Mouse (Mus musculus) erythroid progenitor cell, adult 5-6 weeks (primary cell): ENCODE data around the gene Gal3st2. TPM values are rescaled to one million over a fixed set of nuclear protein-coding genes. Genes with fewer than 3 reads are reported as not detected.
"Not testable (repeated sequence)": the region's sequence is repeated elsewhere in the genome, so short reads cannot be mapped to it uniquely, and the experiment has no call there.

Experiments
- ATAC-seq: replicated peaks from 2 replicates; pipeline ENCODE4 v1.8.0; 2016; ENCODE audit warnings: moderate number of reproducible peaks, mild to moderate bottlenecking, moderate TSS enrichment, inconsistent platforms; ENCODE audit not compliant: poor library complexity, low FRiP score, severe bottlenecking
- total RNA-seq, 2 experiments: library from RNA; stranded (forward) in 1 of 2; stranded (reverse) in 1 of 2; fragments of 150-400 nt in 1 of 2; fragments of 186-747, 209-891 nt in 1 of 2; gene quantifications; 2 replicates each; pipeline versions ENCODE4 v1.2.3 to v1.2.4; 2015 to 2017; ENCODE audit warnings: low replicate concordance in 2 of 2

Gene Gal3st2
- total RNA-seq (2015; ENCODE audit: low replicate concordance) (not detected in 2 replicates), total RNA-seq (2017; ENCODE audit: low replicate concordance) (not detected in 2 replicates)

DNA sequence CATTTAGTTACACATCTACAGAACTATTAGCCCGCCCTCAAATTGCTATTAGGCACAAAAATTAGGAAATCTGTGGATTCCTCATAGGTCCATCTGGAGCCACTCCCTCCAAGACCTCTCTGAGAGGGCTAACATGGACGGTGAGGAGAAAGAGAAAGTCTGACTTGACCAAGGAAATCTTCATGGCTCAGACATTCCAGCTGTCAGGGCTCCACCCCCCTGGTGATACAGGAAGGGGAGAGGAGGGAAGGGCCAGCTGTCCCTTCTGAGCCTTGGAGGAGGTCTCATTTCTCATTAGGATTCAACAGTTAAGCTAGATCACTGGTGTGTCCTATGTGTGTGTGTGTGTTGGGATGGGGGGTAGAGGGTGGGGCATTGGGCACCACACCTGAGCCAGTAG, at the start of gene Gal3st2:
Gal3st2 (plus strand) TSS at position 259 of the 400 bp plus-strand sequence.
- ATAC-seq = not testable (repeated sequence)

DNA sequence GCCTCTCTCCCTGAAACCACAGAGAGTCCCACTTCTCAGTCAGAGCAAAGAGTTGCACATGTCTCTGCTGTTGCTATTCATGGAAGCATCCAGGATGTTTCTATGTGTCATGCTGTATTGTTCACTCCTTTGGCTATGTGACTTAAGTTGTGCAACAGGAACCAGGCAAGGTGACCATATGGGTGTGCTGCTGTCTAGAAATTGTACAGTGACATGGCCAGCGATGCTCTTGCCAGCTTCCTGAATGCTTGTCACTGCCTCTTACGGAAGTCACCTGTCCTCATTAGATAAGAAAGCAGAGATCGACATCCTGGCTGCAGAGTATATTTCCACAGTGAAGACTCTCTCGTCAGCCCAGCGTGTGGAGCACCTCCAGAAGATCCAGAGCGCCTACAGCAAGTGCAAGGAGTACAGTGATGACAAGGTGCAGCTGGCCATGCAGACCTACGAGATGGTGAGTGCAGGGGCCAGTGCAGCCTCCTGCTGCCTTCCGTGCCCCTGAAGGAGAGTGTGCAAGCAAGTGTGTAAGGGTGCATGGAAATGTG, 49.5 kb upstream of the Gal3st2 start:
- ATAC-seq = no peak

DNA sequence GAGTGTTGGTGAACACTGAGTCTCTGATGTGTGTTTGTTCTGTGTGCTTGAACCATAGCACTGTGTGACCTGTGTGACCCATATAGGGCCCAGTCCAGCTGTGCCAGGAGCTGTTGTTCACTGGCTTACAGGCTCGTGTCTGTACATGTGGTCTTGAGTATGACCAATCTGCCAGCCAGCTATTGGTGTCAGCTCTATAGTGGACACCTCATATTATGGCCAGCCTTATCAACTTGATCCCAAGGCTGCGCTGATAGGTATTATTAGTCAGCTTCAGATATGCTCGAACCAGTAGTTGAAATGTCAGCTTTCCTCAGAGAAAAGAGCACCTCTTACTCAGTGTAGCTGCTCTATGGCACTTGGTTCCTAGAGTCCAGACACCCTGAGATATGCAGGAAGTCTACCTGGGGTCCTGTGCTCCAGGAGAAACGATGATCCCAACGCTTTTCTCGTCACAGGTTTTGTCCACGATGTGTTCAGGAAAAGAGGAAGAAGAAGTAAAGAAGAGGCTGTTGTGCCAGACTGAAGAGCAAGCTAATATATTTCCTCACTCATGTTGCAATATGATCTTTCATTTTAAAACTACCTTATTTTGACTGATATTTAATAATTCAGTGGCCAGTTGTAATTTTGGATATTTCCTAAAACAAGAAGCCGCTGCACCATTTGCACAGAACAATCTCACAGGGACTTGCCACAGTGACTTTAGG, 43.1 kb upstream of the Gal3st2 start:
- no peak for ATAC-seq

DNA sequence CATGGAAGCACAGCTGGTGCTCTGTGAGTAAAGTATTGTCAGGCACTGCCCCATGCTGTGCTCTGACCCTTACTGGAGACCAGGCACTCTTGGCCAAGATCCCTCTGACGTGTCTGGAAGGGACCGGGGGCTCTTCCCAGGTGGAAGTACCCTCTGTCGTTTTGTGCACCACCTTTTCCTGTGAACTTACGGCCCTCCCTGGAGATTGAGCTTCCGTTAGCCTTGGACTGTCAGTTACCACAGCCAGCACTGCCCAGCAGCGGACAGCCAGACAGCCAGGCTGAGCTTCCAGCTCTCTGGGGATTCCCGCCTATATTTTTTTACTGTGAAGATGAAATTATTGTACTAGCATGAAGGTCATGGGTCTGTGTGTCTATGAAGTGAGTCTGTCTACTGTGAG, 42.4 kb upstream of the Gal3st2 start:
- no peak for ATAC-seq

DNA sequence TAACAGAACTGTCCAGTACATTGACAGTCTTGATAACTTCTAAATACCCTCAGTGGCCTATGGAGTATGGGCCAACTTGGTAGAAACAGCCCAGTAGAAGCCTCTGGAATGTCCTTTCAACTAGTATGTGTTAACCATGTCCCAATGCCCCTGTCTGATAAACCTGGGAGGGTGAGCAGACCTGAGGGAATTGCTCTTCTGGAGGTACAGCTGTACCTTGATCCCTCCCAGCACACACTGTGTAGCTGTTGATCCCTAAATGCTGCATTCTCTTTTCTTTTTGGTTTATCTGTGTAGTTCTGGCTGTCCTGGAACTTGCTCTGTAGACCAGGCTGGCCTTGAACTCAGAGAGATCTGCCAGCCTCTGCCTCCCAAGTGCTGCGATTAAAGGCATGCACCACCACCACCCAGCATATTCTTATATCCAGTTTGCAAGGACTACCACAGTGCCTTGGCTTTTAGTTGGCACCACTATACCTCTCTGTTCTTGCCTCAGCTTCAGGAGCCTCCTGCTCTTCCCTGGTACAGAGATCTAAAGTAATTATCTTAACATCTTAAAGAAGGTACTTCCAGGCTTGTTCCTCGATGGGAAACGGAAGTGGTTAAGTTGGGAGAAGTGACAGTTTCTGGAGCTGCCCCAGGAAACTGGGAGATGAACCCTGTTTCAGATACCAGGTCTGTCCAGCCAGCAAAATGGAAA, 37.2 kb upstream of the Gal3st2 start:
- ATAC-seq = no peak

DNA sequence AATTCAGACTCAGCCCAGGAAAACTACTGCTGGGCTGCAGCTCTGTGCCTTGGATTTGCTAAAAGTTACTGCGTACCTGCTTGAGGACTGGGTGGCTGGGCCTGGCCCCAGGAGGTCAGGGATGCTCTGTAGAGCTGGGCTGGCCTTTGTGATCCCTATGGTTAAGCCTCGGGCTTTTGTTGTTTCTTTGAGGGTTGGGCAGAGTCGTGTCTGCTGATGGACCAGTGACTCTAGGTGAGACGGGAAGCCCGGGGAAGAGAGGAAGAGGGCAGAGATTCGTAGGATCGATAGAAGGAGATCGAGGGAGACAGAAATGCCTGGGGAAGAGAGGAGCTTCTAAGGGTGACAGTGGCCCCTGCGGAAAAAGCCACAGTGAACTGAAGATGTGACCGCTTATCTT, 36.5 kb upstream of the Gal3st2 start, which contains the start of gene D2hgdh:
D2hgdh (plus strand) TSS at position 301 of the 400 bp plus-strand sequence.
- ATAC-seq = peak; percentile 44

DNA sequence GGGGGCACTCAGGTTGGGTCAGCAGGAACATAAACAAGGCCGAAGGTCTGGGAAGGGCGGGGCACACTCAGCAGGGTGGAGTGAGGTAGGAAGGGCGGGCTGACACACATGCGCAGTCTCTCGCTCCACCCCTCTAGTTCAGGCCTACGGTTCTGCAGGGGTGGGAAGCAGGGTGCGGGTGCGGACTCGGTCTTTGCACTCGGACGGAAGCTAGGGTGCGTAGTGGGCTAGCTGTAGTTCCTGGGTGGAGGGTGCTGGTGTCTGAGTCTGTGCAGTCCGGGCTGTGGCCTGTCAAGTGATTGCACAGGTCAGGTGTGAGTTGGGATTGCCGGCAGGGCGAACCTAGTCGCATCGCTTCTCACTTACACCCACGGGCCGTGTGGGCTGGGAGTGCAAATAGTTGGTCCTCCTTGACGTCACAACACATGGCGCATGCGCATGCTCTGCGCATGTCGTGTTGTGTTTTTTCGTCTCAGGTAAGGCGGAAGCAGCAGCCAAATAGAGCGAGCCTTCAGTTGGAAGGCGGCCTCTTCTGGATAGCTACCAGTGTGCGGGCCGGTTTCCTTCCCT, 35.9 kb upstream of the Gal3st2 start:
- peak; percentile 93 for ATAC-seq

DNA sequence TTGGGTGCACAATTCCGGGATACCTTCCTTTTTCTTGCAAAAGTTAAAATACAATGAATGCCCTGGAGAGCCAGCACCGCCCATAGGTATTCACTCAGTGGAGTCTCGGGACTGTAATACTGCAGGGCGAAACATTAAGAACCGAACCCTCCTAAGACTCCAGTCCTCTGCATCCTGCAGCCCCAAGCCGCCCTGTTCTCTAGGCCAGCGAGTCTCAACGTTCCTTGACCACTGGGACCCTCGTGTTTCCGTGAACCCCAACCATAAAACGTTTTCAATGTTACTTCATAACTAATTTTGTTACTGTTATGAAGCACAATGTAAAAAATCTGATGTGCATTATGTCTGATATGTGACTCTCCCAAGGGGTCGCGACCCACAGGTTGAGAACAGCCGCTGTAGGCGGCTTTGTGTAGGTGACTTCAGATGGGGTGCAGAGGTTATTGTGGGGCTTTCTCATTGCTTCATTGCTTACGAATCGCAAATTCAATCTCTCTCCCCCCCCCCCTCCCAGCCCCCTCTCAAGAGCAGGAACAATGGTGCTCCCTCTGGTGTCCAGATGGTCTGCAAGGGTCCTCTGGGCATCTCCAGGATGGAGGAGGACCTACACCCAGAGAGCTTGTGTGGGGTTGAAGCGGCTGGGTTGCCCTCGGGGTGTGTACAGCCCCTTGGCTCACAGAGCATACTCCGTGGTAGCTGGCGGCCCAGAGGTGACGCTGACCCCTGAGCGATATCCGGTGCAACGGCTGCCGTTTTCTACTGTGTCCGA, 35.2 kb upstream of the Gal3st2 start:
- 0 out of 2 replicates have a peak, but pooled peaks have one; percentile 15 for ATAC-seq

DNA sequence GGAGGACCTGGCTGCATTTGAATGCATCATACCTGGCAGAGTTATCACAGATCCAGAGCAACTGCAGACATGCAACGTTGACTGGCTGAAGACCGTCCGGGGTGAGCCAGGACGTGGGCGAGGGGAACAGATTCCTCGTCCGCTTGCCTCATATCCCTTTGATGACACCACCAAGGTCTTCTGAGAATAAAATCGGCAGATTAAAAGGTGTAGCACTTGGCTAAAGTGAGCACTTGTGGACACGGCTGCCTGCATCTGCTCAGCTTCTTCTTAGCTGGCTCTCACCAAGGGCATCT, 34.6 kb upstream of the Gal3st2 start:
- no peak for ATAC-seq

DNA sequence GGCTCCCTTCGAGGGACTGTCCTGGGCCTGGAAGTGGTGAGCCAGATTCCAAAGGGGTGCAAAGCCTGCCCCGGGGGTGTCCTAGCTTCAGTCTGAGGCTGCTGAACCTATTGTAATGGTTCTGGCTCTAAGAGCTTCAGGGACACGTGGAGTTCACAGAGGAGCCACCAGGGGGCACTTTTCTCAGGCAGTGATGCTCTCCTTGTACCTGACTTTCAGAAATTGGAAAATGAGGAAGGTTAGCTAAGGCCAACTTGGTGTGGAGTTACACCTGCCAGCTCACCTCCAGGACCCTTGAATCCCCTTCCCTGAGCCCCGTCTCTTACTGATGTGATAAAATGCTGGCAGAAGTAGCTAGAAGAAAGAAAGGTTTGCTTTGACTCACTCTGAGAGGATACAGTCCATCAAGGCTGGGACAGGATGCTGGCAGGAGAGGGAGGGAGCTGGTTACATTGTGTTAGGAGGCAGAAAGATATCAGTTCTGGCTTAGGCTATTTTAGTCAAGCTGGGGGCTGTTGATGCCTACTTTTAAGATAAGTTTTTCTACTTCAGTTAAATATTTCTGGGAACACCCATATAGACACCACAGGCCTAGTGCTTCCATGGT, 28.2 kb upstream of the Gal3st2 start:
- ATAC-seq = peak; percentile 67

DNA sequence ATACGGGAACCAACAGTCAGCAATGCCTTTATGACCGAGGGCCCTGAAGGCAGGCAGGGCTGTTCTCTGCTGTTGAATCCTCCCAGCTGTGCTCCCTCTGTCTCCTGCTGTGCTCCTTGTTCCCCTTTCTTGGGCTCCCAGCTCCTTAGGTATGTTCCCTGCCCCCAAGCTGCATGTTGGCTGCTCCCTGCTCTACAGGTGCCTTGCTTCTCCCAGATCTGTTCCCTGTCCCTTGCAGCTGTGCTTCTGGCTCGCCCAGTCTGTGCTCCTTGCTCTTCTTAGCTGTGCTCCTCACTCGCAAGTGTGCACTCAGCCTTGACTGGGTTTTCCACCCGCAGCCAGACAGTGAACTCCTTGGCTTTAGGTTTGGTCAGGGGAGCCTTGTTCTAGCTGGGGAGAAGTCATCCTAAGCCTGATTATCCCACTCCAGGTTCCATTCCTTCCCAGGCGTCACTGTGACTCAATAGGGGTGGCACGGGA, 26.4 kb upstream of the Gal3st2 start:
- ATAC-seq = no peak

DNA sequence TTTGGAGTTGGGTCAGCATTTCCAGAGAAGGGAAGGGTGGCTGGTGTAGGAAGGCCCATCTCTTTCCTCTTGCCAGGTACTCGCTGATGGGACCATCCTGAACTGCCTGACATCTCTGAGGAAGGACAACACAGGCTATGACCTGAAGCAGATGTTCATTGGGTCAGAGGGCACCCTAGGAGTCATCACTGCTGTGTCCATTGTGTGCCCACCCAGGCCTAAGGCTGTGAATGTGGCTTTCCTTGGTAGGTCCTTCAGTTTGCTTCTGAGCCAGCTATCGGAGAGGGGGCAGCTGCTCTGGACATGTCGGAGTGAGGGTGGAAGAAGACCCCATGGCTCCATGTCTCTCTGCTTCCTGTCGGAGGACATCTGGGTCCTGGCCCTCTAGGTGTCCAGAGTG, 25.9 kb upstream of the Gal3st2 start:
- no peak for ATAC-seq

DNA sequence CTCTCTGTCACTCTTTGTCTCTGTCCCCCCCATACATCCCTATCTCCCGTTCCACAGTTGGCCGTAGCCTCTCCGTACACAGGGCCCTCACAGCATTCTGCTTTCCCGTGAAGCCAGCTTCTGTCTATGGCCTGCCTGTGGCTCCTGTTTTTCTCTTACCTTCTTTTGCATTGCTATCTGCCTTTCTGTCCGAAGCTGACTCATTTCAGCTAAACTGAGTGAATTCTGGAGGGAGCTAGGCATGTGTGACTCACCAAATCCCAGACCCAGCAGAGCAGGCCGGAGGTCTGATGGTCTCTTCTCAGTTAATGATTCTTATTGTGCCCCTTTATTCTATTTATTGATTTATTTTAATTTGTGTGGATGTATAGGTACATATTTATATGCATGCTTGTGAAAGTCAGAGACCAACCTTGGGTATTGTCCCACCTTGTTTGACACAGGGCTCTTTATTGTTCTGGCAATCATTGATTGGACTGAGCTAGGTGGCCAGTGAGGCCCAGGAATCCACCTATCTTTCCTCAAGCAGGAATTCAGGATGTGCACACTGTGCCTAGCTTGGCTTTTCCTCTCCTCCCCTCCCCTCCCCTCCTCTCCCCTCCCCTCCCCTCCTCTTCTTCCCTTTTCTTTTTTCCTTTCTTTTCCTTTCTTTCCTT, 25.1 kb upstream of the Gal3st2 start:
- ATAC-seq = no peak

DNA sequence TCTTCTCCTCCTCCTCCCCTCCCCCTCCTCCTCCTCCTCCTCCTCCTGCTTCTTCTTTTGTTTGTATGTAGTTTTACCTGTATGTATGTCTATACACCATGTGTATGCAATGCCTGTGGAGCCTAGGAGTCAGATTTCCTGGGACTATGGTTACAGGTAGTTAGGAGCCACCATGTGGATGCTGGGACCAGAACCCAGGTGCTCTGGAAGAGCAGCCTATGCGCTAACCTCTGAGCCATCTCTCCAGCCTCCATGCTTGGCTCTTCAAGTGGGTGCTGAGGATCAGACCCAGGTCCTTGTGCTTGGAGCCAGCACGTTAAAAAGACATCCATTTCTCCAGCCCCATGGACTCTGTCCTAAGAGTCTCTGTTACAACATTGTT, 24.6 kb upstream of the Gal3st2 start:
- no peak for ATAC-seq

DNA sequence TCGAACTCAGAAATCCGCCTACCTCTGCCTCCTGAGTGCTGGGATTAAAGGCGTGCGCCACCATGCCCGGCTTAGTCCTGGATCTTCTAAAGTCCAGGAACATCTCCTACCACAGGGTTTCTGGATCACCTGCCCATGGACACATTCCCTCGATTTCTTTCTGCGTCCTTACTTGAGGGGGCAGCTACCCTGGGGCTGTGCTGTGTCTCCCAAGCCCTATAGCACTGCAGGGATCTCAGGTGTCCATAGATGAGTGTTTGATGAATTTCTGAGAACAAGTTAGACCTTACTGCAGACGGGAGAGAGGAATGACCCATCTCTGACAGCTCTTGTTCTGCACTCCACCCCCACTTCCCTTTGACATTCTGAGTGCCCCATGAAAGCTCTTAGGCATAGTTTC, 23.8 kb upstream of the Gal3st2 start:
- no peak for ATAC-seq

DNA sequence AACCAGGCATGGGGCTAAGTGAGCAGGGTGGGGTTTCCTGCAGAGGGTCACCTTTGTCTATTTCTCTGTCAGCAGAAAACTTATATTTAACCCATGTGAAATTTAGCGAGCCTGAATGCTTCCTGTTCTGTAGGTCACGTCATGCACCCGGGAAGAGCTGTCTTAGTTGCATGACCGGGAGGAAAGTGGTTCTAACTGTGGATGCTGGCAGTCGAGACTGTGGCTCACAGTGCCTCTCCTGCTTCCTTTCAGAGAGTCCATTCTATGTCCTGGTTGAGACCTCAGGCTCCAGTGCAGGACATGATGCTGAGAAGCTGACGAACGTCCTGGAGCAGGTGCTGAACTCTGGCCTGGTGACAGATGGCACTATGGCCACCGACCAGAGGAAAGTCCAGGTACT, 22.5 kb upstream of the Gal3st2 start:
- not testable (repeated sequence) for ATAC-seq

DNA sequence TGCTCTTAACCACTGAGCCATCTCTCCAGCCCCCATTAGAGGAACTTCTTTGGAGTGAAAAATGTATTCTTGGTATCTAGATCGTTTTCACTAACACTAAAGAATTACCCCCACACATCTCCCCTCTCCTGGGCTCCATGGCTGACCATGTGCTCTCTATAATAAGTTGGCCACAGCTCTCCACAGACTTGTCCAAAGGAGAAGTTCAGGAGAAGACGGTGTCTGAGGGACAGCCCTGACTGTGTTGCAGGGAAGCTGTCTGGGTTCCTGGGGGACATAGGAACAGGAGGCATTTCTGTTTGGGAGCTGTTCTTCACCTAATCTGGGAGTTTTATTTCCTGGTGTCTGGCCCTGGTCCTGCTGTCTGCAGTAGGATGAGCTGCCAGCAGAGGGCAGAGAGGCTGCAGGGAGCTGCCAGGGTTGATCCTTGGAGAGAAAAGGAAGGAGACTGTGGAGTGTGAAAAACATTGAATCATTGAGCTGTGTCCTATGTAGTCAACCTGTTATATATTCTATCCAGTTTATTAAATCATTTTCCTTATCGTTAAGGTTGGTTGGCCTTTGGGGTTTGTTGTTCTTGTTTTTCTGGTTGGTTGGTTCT, 15.2 kb upstream of the Gal3st2 start:
- not testable (repeated sequence) for ATAC-seq

DNA sequence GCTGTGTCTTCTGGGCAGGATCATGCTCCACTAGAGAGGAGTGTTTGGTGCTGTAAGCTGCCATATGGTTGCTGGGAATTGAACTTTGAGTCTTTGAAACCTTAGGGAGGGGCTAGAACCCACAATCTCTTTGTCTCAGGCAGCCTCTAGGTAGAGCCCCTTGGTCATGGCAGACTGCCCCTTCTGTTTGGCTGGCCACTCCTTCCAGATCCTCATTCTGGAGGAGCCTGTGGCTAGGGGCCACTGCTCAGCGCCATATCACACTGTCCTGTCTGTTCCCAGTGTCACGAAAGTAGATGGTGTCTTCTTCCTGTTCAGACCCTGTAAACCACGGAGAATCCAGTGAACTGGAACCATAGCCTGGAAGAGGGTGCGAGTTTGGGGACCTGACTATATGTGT, 5.3 kb upstream of the Gal3st2 start:
- ATAC-seq = not testable (repeated sequence)

DNA sequence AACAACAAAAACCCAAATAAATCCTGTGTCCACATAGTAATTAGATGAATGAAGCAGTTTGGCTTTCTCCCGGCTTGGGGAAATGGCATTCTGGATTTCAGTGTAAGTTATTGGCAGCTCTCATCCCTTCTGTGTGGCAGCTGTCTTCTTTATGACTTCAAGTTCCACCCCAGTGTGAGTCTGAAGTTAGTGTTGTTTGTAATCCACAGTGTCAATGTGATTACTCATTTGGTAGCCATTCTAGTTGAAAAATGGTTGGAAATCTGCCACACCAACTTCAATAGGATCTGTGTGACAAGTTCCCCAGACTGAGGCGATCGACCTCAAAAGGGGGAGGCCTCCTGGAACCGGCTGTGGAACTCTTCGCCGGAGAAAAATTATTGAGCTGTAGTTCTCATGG, 3.7 kb upstream of the Gal3st2 start:
- no peak for ATAC-seq
